Mouse (Mus musculus) hindbrain, embryonic 12.5 days (tissue): ENCODE results near the gene Slc35e3. TPM values are rescaled to one million over a fixed set of nuclear protein-coding genes. Genes with fewer than 3 reads are reported as not detected.

Experiments used
- ATAC-seq: fragments of 200-750 bp; cut with Nextera tagmentation; 2 replicates; pipeline ENCODE4 v1.8.0; 2017; ENCODE audit warnings: moderate TSS enrichment; ENCODE audit not compliant: low FRiP score
- H3K27ac ChIP-seq: fragments of 300-500 bp; sonication (generic); 2 replicates; pipeline ENCODE4 v1.5.1; 2016; ENCODE audit warnings: mild to moderate bottlenecking
- H3K27me3 ChIP-seq: fragments of 300-500 bp; sonication (generic); 2 replicates; pipeline ENCODE4 v1.6.1; 2016; ENCODE audit warnings: mild to moderate bottlenecking
- H3K36me3 ChIP-seq: fragments of 300-500 bp; sonication (generic); 2 replicates; pipeline ENCODE4 v1.6.1; 2016; ENCODE audit warnings: mild to moderate bottlenecking
- H3K4me1 ChIP-seq: fragments of 300-500 bp; sonication (generic); 2 replicates; pipeline ENCODE4 v1.6.1; 2016
- H3K4me2 ChIP-seq: fragments of 300-500 bp; sonication (generic); replicated peaks from 2 replicates; pipeline ENCODE4 v1.6.1; 2016; ENCODE audit warnings: mild to moderate bottlenecking
- H3K4me3 ChIP-seq: fragments of 300-500 bp; sonication (generic); 2 replicates; pipeline ENCODE4 v1.5.1; 2016; ENCODE audit warnings: mild to moderate bottlenecking
- H3K9ac ChIP-seq: fragments of 300-500 bp; sonication (generic); 2 replicates; pipeline ENCODE4 v1.6.1; 2016; ENCODE audit warnings: mild to moderate bottlenecking, moderate library complexity
- H3K9me3 ChIP-seq: fragments of 300-500 bp; sonication (generic); replicated peaks from 2 replicates; pipeline ENCODE4 v1.6.1; 2016; ENCODE audit warnings: mild to moderate bottlenecking
- WGBS: fragments of 180-500 bp; shearing (Covaris S2); methylation state at CpG from one replicate; pipeline ENCODE4 v1.1.7; 2016; 5-methylcytosine and 5-hydroxymethylcytosine counted together
- polyA plus RNA-seq: library from polyadenylated mRNA; unstranded; fragments of >200 nt; fragmentation: Nextera tagmentation; extraction: Ambion mirVana; gene quantifications from 2 replicates; pipeline ENCODE4 v1.2.1, GENCODE M21; 2016

Gene Slc35e3
- polyA plus RNA-seq, 1 experiment from 2014 or later = 40.2 TPM

GRCm38 (mm10) chr10:117684298-117685170 is 61.6 kb downstream of the Slc35e3 start:
- WGBS = 87% methylated on average over 19 of the region's 19 CpGs
- Histone ChIP-seq H3K4me2 (no peak overlapping the region), H3K36me3 (peaks cover 25% of the 10 kb centered on the region), H3K9ac (no peak overlapping the region), H3K4me3 (no peak overlapping the region), H3K4me1 (no peaks in the 10 kb centered on the region), H3K27ac (no peak overlapping the region), H3K9me3 (no peaks in the 10 kb centered on the region), H3K27me3 (no peaks in the 10 kb centered on the region)
- ATAC-seq = no peak

DNA sequence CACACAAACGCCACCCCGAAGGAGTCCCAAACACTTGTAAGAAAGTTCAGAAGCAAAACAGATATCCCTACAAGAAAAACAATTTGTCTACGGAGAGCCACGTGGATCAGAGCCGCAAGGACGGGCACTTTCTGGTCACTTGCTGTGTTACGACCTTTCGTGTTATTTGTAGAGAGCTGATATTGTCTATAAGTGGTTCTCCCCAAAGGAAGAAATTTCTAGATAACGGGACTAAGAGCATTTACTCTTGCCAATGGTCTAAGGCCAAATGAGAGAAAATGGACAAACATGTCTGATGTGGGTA is 62.5 kb downstream of the Slc35e3 start:
- no peak for ATAC-seq
- Histone ChIP-seq H3K9me3 (no peaks in the 10 kb centered on the region), H3K4me2 (no peak overlapping the region), H3K4me3 (no peak overlapping the region), H3K36me3 (peaks cover 17% of the 10 kb centered on the region), H3K4me1 (no peaks in the 10 kb centered on the region), H3K27ac (no peak overlapping the region), H3K9ac (no peak overlapping the region), H3K27me3 (no peaks in the 10 kb centered on the region)
- WGBS = 91% methylated on average over 9 of the region's 9 CpGs

Other genes with a start within 250 kb of the Slc35e3 start
- gene Cpm, start 116.9 kb downstream of the Slc35e3 start, polyA plus RNA-seq = 6.0 and 7.8 TPM in 2 replicates
- 69.2 and 77.3 TPM in 2 replicates for gene Mdm2, start 35.6 kb downstream of the Slc35e3 start, polyA plus RNA-seq
- gene Nup107, start 46.3 kb upstream of the Slc35e3 start, polyA plus RNA-seq = 69.4 and 69.7 TPM in 2 replicates
- 148 and 155 TPM in 2 replicates for gene Rap1b, start 99.7 kb upstream of the Slc35e3 start, polyA plus RNA-seq